Mouse (Mus musculus): ENCODE results near the gene Heatr5b.

DNA sequence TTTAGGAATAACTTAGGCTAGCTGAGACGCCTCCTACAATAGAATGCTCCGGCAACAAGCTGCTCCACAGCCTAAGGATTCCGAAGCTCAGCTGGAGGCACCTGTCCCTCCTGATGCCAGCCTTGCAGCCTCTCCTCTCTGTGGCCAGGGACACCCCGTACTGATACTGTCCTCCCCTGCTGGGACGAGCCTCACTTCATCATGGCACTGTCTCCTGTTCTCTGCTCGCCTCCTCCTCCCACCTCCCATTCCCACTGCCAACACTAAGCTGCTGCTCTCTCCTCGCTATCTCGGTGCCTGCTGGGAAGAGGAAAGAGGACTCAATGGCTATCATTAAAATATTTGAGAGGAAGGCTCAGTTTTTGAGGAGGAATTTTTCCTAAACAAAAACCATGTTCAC lies 67.6 kb downstream of the Heatr5b start:
- no peak for TF ChIP-seq CTCF (IDR thresholded peaks at IDR 0.05; ENCODE audit: borderline replicate concordance, extremely low read depth, insufficient read depth, insufficient read length)
- no peak for TF ChIP-seq POLR2A (IDR thresholded peaks at IDR 0.05; ENCODE audit: borderline replicate concordance, extremely low read depth, insufficient read depth, insufficient read length, poor library complexity, severe bottlenecking)

Data from brain, embryonic 14.5 days (tissue).